Mouse (Mus musculus): ENCODE measurements around the gene Ube3b. TPM values are rescaled to one million over a fixed set of nuclear protein-coding genes. Genes with fewer than 3 reads are reported as not detected.

The Ube3b gene
- polyA plus RNA-seq, 1 experiment from 2014 or later, result 43.6 TPM

- Histone ChIP-seq H3K36me3 (no peaks in the 10 kb centered on the region), H3K4me3 (replicated peaks) (no peak overlapping the region), H3K9ac (no peak overlapping the region), H3K27me3 (no peaks in the 10 kb centered on the region; the same call in 1 of the 2 replicates), H3K27ac (replicated peaks) (no peak overlapping the region), H3K4me2 (replicated peaks) (no peak overlapping the region), H3K9me3 (replicated peaks) (no peaks in the 10 kb centered on the region), H3K4me1 (peaks cover 35% of the 10 kb centered on the region)
- 77% methylated on average over 24 of the region's 24 CpGs for WGBS
- ATAC-seq (ENCODE audit: insufficient number of reproducible peaks, low FRiP score, low TSS enrichment, low read depth), result no peak
These were observed 81.9 kb downstream of the Ube3b start for GRCm38 (mm10) chr5:114462067-114463040.

GRCm38 (mm10) chr5:114464561-114464960 is 84.2 kb downstream of the Ube3b start:
- ATAC-seq (ENCODE audit: insufficient number of reproducible peaks, low FRiP score, low TSS enrichment, low read depth), result no peak
- no peaks in the 10 kb centered on the region for H3K36me3 ChIP-seq
- H3K27me3 ChIP-seq, result no peaks in the 10 kb centered on the region; the same call in 1 of the 2 replicates
- no peaks in the 10 kb centered on the region for H3K9me3 ChIP-seq (replicated peaks)
- WGBS, result 81% methylated on average over 2 of the region's 2 CpGs
- no peak overlapping the region for H3K9ac ChIP-seq
- H3K4me2 ChIP-seq (replicated peaks), result no peak overlapping the region
- H3K27ac ChIP-seq (replicated peaks), result no peak overlapping the region
- peaks cover 41% of the 10 kb centered on the region for H3K4me1 ChIP-seq
- H3K4me3 ChIP-seq (replicated peaks), result no peak overlapping the region

GRCm38 (mm10) chr5:114465641-114466040 is 85.2 kb downstream of the Ube3b start:
- ATAC-seq (ENCODE audit: insufficient number of reproducible peaks, low FRiP score, low TSS enrichment, low read depth), result no peak
- no peak overlapping the region for H3K27ac ChIP-seq (replicated peaks)
- H3K4me3 ChIP-seq (replicated peaks), result no peak overlapping the region
- H3K27me3 ChIP-seq, result no peaks in the 10 kb centered on the region; the same call in 1 of the 2 replicates
- H3K4me1 ChIP-seq, result peaks cover 31% of the 10 kb centered on the region
- WGBS, result 66% methylated on average over 7 of the region's 7 CpGs
- no peaks in the 10 kb centered on the region for H3K36me3 ChIP-seq
- no peak overlapping the region for H3K9ac ChIP-seq
- no peaks in the 10 kb centered on the region for H3K9me3 ChIP-seq (replicated peaks)
- no peak overlapping the region for H3K4me2 ChIP-seq (replicated peaks)

GRCm38 (mm10) chr5:114467019-114467418 is 86.6 kb downstream of the Ube3b start:
- Histone ChIP-seq H3K27ac (replicated peaks) (no peak overlapping the region), H3K4me2 (replicated peaks) (peak overlapping the region; percentile 60), H3K9me3 (replicated peaks) (no peaks in the 10 kb centered on the region), H3K36me3 (no peaks in the 10 kb centered on the region), H3K4me3 (replicated peaks) (peak overlapping the region; percentile 34), H3K9ac (no peak overlapping the region), H3K27me3 (no peaks in the 10 kb centered on the region; the same call in 1 of the 2 replicates), H3K4me1 (peaks cover 24% of the 10 kb centered on the region)
- WGBS, result under 1% methylated on average over 11 of the region's 11 CpGs
- ATAC-seq (ENCODE audit: insufficient number of reproducible peaks, low FRiP score, low TSS enrichment, low read depth), result no peak

- WGBS, result 0% methylated on average over 12 of the region's 13 CpGs
- peak; percentile 64 for ATAC-seq (ENCODE audit: insufficient number of reproducible peaks, low FRiP score, low TSS enrichment, low read depth)
These were observed 87.0 kb downstream of the Ube3b start for GRCm38 (mm10) chr5:114467430-114467829.

GRCm38 (mm10) chr5:114468007-114468406 is 87.6 kb downstream of the Ube3b start:
- Histone ChIP-seq H3K4me1 (peaks cover 24% of the 10 kb centered on the region), H3K4me3 (replicated peaks) (no peak overlapping the region), H3K36me3 (no peaks in the 10 kb centered on the region), H3K9ac (no peak overlapping the region), H3K27ac (replicated peaks) (no peak overlapping the region), H3K9me3 (replicated peaks) (no peaks in the 10 kb centered on the region), H3K4me2 (replicated peaks) (no peak overlapping the region; the same call in 1 of the 2 replicates), H3K27me3 (no peaks in the 10 kb centered on the region)
- 59% methylated on average over 4 of the region's 4 CpGs for WGBS
- ATAC-seq (ENCODE audit: insufficient number of reproducible peaks, low FRiP score, low TSS enrichment, low read depth), result no peak

More at GRCm38 (mm10) chr5:114467430-114467829, 87.0 kb downstream of the Ube3b start:
- Histone ChIP-seq H3K4me3 (replicated peaks) (peak overlapping the region; percentile 34), H3K27ac (replicated peaks) (peak overlapping the region; percentile 23; the same call in 1 of the 2 replicates), H3K4me1 (peaks cover 24% of the 10 kb centered on the region), H3K36me3 (no peaks in the 10 kb centered on the region), H3K9ac (no peak overlapping the region), H3K27me3 (no peaks in the 10 kb centered on the region), H3K9me3 (replicated peaks) (no peaks in the 10 kb centered on the region), H3K4me2 (replicated peaks) (peak overlapping the region; percentile 60)

GRCm38 (mm10) chr5:114470359-114470758 is 90.0 kb downstream of the Ube3b start:
- Histone ChIP-seq H3K4me3 (replicated peaks) (no peak overlapping the region), H3K27me3 (no peaks in the 10 kb centered on the region), H3K27ac (replicated peaks) (no peak overlapping the region), H3K4me2 (replicated peaks) (no peak overlapping the region), H3K36me3 (no peaks in the 10 kb centered on the region), H3K4me1 (peaks cover 34% of the 10 kb centered on the region), H3K9ac (no peak overlapping the region), H3K9me3 (replicated peaks) (no peaks in the 10 kb centered on the region)
- 70% methylated on average over 3 of the region's 3 CpGs for WGBS
- no peak for ATAC-seq (ENCODE audit: insufficient number of reproducible peaks, low FRiP score, low TSS enrichment, low read depth)

Small RNAs within 50 kb of the gene (microRNA-seq; reads per million reads assigned to microRNA genes)
- gene Mir7027 (ENCODE audit: borderline number of aligned reads), result not detected

Other genes with a start within 250 kb of the Ube3b start
- 2.0 and 2.6 TPM in 2 replicates for gene Acacb, start 234.1 kb upstream of the Ube3b start, polyA plus RNA-seq (2015; fragmentation: Nextera tagmentation; extraction: Ambion mirVana)
- 2.5 and 5.1 TPM in 2 replicates for gene Foxn4, start 106.8 kb upstream of the Ube3b start, polyA plus RNA-seq (2015; fragmentation: Nextera tagmentation; extraction: Ambion mirVana)
- 3.9 and 5.8 TPM in 2 replicates for gene Myo1h, start 91.4 kb upstream of the Ube3b start, polyA plus RNA-seq (2015; fragmentation: Nextera tagmentation; extraction: Ambion mirVana)
- gene Kctd10, start 99 bp upstream of the Ube3b start, polyA plus RNA-seq (2015; fragmentation: Nextera tagmentation; extraction: Ambion mirVana), result 122 and 129 TPM in 2 replicates
- 28.1 and 29.2 TPM in 2 replicates for gene Mmab, start 63.5 kb downstream of the Ube3b start, polyA plus RNA-seq (2015; fragmentation: Nextera tagmentation; extraction: Ambion mirVana)
- gene Mvk, start 63.7 kb downstream of the Ube3b start, polyA plus RNA-seq (2015; fragmentation: Nextera tagmentation; extraction: Ambion mirVana), result 49.6 and 51.8 TPM in 2 replicates
- 1.5 and 1.9 TPM in 2 replicates for gene Fam222a, start 187.4 kb downstream of the Ube3b start, polyA plus RNA-seq (2015; fragmentation: Nextera tagmentation; extraction: Ambion mirVana)

All from embryonic facial prominence, embryonic 15.5 days (tissue).